Mouse (Mus musculus) v-Abl transformed pro-B cells (cell line): ENCODE measurements around the gene Akt2.

Source experiments
- in situ Hi-C, 2 experiments: fragments of 400-800 bp; cut with MboI; formaldehyde crosslinking; loops; one replicate each; pipeline ENCODE4 v1.15.1; 2025; ENCODE audit not compliant: unreplicated experiment in 2 of 2

The Akt2 gene

GRCm38 (mm10) chr7:27653681-27654437 is 62.5 kb downstream of the Akt2 start, which contains the start of gene Ttc9b:
TSS of gene Ttc9b (plus strand) at chr7:27653915.
- in situ Hi-C loops, result loop anchor here (5.0 to 25.0 kb wide), 2 partner anchors 73 to 658 kb away; partner anchors contain the start of genes Dll3 (in 1 of the 2) and Timm50 (in 1 of the 2)

GRCm38 (mm10) chr7:27654607-27655276 is 63.4 kb downstream of the Akt2 start:
- in situ Hi-C loops, result loop anchor here (5.0 to 25.0 kb wide), 2 partner anchors 73 to 658 kb away; partner anchors contain the start of genes Dll3 (in 1 of the 2) and Timm50 (in 1 of the 2)

DNA sequence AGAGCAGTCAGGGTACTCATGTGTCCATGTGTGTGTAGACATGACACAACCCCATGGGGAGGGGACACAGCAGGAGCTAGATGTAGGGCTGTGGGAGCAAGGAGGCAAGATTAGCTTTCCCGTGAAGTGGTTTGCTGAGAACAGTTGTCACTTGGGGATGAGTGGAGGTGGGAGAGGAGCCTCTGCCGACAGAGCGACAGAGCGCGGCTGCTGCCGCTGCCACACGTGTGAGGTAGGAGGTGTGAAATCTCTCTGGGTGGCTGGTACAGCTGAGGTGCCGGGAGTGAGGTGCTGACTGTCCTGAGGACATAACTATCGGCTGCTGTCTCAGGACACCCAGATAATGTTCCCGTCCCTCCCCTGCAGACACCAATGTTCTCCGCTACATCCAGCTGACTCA is 64.2 kb downstream of the Akt2 start:
- in situ Hi-C loops, result loop anchor here in 1 of 2 experiments (25.0 kb wide), 1 partner anchor 657 kb away; the partner anchor contains the start of genes Dll3 and Timm50

- in situ Hi-C loops, result loop anchor here in 1 of 2 experiments (25.0 kb wide), 1 partner anchor 656 kb away; the partner anchor contains the start of genes Dll3 and Timm50
Observed at GRCm38 (mm10) chr7:27656600-27656999, 65.2 kb downstream of the Akt2 start.

DNA sequence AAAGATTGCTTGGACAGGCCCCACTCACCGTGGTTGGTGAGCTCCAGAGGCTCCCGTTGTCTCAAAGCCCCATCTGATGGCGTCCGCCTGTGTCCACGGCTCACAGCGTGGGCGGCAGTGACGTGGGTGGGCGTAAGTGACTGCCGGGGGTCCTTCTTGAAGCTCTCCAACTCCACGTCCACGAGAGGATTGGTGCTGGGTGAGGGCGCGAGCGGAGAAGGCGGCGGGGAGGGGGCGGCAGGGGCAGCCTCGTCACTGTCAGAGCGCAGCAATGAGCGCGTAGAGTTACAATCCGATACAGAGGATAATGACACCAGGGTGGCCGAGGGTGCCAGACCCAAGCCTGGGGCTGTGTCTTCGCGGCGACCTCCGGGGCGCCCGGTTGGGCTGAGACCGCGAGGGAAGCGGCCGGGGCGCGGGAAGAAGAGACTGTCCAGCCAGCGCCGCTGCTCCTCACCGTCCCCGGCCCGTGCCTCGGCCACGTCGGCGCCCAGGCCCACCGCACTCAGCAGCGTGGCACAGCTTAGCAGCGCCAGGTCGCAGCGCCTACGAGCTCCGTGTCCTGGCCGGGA is 66.6 kb downstream of the Akt2 start:
- in situ Hi-C loops, result loop anchor here in 1 of 2 experiments (25.0 kb wide), 1 partner anchor 654 kb away; the partner anchor contains the start of genes Dll3 and Timm50

DNA sequence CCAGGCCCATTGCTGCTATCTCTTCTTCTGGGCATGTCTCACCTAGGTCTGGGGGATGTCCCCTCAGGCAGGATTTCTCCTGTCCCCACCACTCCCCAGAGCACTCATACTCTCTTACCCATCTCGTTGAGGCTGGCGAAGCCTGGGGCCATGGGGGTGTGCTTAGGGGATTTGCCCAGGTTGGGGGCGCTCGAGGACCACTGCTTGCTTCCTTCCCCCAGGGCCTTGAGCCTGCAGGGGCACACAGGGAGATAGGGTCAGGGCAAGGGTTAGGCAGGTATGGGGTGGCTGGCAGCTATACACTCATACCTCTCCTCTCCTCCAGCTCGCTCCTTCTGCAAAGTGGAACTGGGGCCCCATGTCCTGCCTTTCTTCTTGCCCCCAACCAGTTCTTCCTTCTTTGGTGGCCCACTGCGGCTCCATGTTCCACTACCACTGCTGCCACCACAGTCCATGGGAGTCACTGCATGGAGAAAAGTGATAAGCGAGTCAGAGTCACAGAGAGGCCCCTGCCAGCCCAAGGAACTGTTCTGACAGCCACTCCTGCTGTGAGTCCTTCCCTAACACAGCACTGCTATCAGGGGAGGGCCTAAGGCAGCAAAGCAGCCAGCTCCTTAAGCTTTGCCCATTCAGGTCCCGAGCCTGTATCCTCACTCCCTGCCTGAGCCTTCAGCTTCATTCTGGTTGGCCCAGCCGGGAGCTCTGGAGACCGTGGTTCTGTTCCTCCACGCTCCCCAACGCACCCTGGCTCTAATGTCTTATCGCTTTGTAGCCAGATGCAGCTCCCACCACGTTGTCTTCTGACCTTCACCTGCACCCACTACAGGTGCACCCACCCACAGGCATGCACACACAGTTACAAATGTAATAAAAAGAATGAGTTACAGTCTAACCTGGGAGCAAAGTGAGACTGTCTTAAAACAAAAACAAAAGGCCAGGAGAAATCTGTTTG is 67.6 kb downstream of the Akt2 start:
- in situ Hi-C loops, result loop anchor here in 1 of 2 experiments (25.0 kb wide), 1 partner anchor 653 kb away; the partner anchor contains the start of genes Dll3 and Timm50

- in situ Hi-C loops, result loop anchor here in 1 of 2 experiments (25.0 kb wide), 1 partner anchor 650 kb away; the partner anchor contains the start of genes Dll3 and Timm50
Observed at GRCm38 (mm10) chr7:27662038-27662437, 70.7 kb downstream of the Akt2 start.

- in situ Hi-C loops, result loop anchor here in 1 of 2 experiments (10.0 to 25.0 kb wide), 3 partner anchors 168 to 1918 kb away; partner anchors contain the start of genes Dll3, Hnrnpul1 and Timm50
Observed at GRCm38 (mm10) chr7:27673064-27673574, 81.8 kb downstream of the Akt2 start.

GRCm38 (mm10) chr7:27673575-27674131 is 82.3 kb downstream of the Akt2 start:
- in situ Hi-C loops, result loop anchor here in 1 of 2 experiments (10.0 to 25.0 kb wide), 3 partner anchors 169 to 1919 kb away; partner anchors contain the start of genes Dll3, Hnrnpul1 and Timm50

- in situ Hi-C loops, result loop anchor here in 1 of 2 experiments (10.0 to 25.0 kb wide), 3 partner anchors 169 to 1919 kb away; partner anchors contain the start of genes Dll3, Hnrnpul1 and Timm50
Observed at GRCm38 (mm10) chr7:27674195-27674521, 82.8 kb downstream of the Akt2 start.

GRCm38 (mm10) chr7:27674522-27675221 is 83.3 kb downstream of the Akt2 start, which contains the start of gene Map3k10:
TSS of gene Map3k10 (minus strand) at chr7:27674598.
- in situ Hi-C loops, result loop anchor here (10.0 to 25.0 kb wide), 4 partner anchors 170 to 1920 kb away; partner anchors contain the start of genes Dll3 (in 1 of the 2), Hnrnpul1 (in 1 of the 2), Timm50 (in 1 of the 2) and Zfp974 (in 1 of the 2)

DNA sequence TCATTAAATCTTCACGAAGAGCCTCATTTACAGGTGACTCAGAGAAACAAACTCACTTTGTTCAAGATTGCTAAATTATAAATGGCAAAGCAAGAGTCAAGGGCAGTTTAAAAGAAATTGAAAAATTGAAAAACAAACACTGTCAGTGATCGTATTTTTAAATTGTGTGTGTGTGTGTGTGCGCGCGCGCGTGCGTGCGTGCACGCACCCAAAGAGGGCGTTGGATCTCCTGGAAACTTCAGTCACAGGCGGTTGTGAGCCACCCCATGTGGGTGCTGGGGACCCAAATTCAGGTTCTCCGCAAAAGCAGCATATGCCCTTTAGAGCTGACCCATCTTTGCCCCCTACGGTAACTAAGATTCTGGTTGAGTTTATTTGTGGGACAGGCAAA is 83.9 kb downstream of the Akt2 start:
- in situ Hi-C loops, result loop anchor here (10.0 to 25.0 kb wide), 3 partner anchors 170 to 1920 kb away; partner anchors contain the start of genes Hnrnpul1 (in 1 of the 2) and Zfp974 (in 1 of the 2)

GRCm38 (mm10) chr7:27683218-27683617 is 91.9 kb downstream of the Akt2 start:
- in situ Hi-C loops, result loop anchor here (5.0 to 25.0 kb wide), 3 partner anchors 254 to 622 kb away; partner anchors contain the start of genes Ltbp4 (in 2 of the 2), Dll3 (in 1 of the 2) and Zfp974 (in 1 of the 2)

GRCm38 (mm10) chr7:27685220-27685619 is 93.9 kb downstream of the Akt2 start:
- in situ Hi-C loops, result loop anchor here (5.0 to 25.0 kb wide), 3 partner anchors 252 to 620 kb away; partner anchors contain the start of genes Dll3 (in 1 of the 2) and Zfp974 (in 1 of the 2)

- in situ Hi-C loops, result loop anchor here (5.0 to 25.0 kb wide), 3 partner anchors 252 to 619 kb away; partner anchors contain the start of genes Dll3 (in 1 of the 2) and Zfp974 (in 1 of the 2)
Observed at GRCm38 (mm10) chr7:27685681-27686080, 94.3 kb downstream of the Akt2 start.

GRCm38 (mm10) chr7:27687043-27687442 is 95.7 kb downstream of the Akt2 start:
- in situ Hi-C loops, result loop anchor here (5.0 to 25.0 kb wide), 3 partner anchors 250 to 618 kb away; partner anchors contain the start of genes Dll3 (in 1 of the 2) and Zfp974 (in 1 of the 2)

- in situ Hi-C loops, result loop anchor here (5.0 to 25.0 kb wide), 3 partner anchors 249 to 617 kb away; partner anchors contain the start of genes Dll3 (in 1 of the 2) and Zfp974 (in 1 of the 2)
Observed at GRCm38 (mm10) chr7:27687836-27688235, 96.5 kb downstream of the Akt2 start.
